Mouse (Mus musculus): ENCODE measurements around the gene Nfatc2ip. TPM values are rescaled to one million over a fixed set of nuclear protein-coding genes. Genes with fewer than 3 reads are reported as not detected.

The Nfatc2ip gene
- 39.4 and 41.3 TPM in 2 replicates for polyA plus RNA-seq (2012; rRNA removed)

DNA sequence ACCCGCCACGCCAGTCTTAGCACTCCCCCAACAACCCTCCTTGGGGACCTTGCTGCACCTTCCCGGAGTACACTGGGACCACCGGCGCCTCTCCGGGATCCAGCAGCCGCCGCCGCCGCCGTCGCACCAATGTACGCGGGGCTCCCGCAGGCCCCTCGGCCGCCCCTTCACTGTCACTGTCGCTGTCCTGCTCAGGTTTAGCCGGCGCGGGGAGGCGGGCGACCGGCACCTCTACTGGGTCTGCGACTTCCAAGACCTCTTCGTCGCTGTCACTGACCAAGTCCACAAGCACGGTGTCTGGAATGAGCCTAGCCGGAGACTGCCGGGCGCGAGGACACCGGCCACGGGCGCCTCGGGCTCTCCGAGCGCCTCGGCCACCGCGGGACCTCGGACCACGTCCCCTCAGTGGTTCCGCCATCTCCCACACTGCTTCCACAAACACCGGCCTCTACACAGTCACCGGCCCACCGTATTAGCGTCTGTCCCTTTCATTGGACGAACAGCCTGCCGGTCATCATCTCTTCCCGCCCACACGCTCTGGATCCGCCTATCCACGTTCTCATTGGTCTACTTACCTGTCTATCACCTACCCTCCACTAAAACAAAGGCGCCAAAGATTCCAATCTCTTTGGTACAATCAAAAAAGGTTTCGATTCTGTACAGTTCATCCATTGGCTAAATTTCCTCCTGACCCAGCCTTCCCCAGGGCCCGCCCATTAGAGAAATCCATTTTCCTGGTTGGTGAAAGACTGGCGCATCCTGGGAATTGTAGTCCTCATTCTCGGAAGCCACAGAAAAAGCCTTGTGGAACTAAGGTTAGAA is at the start of gene Nfatc2ip:
Gene Nfatc2ip (minus strand): TSS at position 440 of the 822 bp plus-strand sequence.
- H3K27ac ChIP-seq (ENCODE audit: control insufficient read depth, insufficient read depth, low read depth, low read length) = peak within 1 kb of the TSS; percentile 72
- H3K27me3 ChIP-seq (ENCODE audit: control insufficient read depth, insufficient read depth, low read length) = no peaks in the 10 kb centered on the region
- TF ChIP-seq POLR2A (IDR thresholded peaks at IDR 0.05; ENCODE audit: control insufficient read depth, low read depth, low read length) (peak; percentile 100), CTCF (IDR thresholded peaks at IDR 0.05; ENCODE audit: control insufficient read depth, insufficient read depth, insufficient replicate concordance, low read depth, low read length) (no peak)

DNA sequence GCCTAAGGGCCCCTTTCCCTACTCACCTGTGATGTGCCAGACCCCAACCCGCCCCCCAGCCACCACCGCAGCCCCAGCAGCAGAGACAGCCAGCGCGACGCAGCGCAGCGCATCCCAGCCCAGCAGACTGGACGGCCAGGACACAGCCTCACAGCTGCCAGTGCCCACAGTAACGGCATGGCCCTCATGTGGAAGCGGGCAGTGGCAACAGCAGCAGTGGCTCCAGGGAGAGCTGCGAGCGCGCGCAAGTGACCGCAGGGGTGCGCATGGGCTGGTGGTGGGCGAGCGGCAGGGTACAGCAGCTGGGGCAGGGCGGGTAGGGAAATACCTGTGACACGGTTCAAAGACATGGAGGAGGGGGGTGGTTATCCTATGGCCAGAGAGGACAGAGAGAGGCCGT is 49.7 kb upstream of the Nfatc2ip start:
- Histone ChIP-seq H3K27ac (ENCODE audit: control insufficient read depth, insufficient read depth, low read depth, low read length) (no peak overlapping the region), H3K27me3 (ENCODE audit: control insufficient read depth, insufficient read depth, low read length) (no peaks in the 10 kb centered on the region), H3K4me1 (ENCODE audit: control insufficient read depth, insufficient read depth, low read length) (no peaks in the 10 kb centered on the region), H3K4me3 (ENCODE audit: control insufficient read depth, low read depth, low read length) (no peak overlapping the region), H3K36me3 (ENCODE audit: control insufficient read depth, insufficient read depth, low read length) (no peaks in the 10 kb centered on the region)
- no peak for TF ChIP-seq POLR2A (IDR thresholded peaks at IDR 0.05; ENCODE audit: control insufficient read depth, low read depth, low read length)
- no peak for TF ChIP-seq CTCF (IDR thresholded peaks at IDR 0.05; ENCODE audit: control insufficient read depth, insufficient read depth, insufficient replicate concordance, low read depth, low read length)

More for the DNA sequence above, at the start of gene Nfatc2ip:
- Histone ChIP-seq H3K4me1 (ENCODE audit: control insufficient read depth, insufficient read depth, low read length) (no peaks in the 10 kb centered on the region; the same call in 1 of the 2 replicates), H3K36me3 (ENCODE audit: control insufficient read depth, insufficient read depth, low read length) (no peaks in the 10 kb centered on the region), H3K4me3 (ENCODE audit: control insufficient read depth, low read depth, low read length) (peak within 1 kb of the TSS; percentile 94)

DNA sequence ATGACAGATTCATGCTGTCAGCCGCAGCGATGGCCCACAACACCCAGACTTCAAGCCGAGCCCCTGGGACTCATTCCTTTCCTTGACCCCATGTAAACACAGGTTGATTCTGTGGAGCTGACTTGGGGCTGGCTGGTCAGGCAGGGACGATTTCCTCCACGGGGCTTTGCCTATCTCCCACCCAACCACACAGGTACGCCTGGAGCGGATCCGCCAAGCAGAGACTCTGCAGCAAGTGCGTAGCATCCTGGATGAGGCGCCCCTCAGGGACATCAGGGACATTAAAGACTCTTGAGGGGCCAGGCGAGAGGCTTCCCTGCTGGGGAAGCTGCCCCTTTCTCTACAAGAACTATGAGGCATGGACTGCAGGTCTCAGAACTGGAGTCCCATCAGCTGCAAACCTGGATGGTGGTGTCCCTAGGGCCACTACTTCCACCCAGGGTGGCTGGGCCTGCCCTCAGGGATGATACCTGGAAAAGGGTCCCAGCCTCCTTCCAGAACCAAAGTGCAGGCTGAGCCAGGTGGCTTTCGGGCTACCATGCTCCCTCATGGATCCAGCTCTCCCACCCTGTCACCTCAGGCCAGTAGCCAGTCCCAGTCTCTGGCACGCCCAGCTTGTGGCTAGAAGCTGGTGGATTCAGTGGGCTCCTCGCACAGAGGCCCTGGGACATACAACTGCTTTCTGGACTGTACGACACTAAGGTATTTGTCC is 48.7 kb upstream of the Nfatc2ip start:
- Histone ChIP-seq H3K4me1 (ENCODE audit: control insufficient read depth, insufficient read depth, low read length) (no peaks in the 10 kb centered on the region), H3K27me3 (ENCODE audit: control insufficient read depth, insufficient read depth, low read length) (no peaks in the 10 kb centered on the region), H3K27ac (ENCODE audit: control insufficient read depth, insufficient read depth, low read depth, low read length) (no peak overlapping the region), H3K4me3 (ENCODE audit: control insufficient read depth, low read depth, low read length) (no peak overlapping the region), H3K36me3 (ENCODE audit: control insufficient read depth, insufficient read depth, low read length) (no peaks in the 10 kb centered on the region)
- TF ChIP-seq POLR2A (IDR thresholded peaks at IDR 0.05; ENCODE audit: control insufficient read depth, low read depth, low read length) (no peak), CTCF (IDR thresholded peaks at IDR 0.05; ENCODE audit: control insufficient read depth, insufficient read depth, insufficient replicate concordance, low read depth, low read length) (no peak)

DNA sequence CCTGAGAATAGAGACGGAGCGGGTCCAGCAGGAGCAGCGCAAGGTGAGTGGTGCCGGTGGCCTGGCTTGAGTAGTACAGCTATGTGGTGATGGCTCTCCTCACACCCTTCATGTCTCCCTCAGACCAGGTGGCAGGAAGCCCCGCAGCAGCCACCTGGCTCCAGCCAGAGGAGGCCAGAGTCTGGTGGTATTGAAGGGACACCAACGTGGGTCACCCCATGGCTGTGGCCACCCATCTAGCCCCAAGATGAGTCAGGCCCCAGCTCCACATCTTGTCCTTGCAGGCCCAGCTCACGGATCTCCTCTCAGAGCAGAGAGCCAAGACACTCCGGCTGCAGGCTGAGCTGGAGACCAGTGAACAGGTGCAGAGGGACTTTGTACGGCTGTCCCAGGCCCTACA is 48.0 kb upstream of the Nfatc2ip start:
- TF ChIP-seq CTCF (IDR thresholded peaks at IDR 0.05; ENCODE audit: control insufficient read depth, insufficient read depth, insufficient replicate concordance, low read depth, low read length) = no peak
- no peak for TF ChIP-seq POLR2A (IDR thresholded peaks at IDR 0.05; ENCODE audit: control insufficient read depth, low read depth, low read length)
- Histone ChIP-seq H3K27ac (ENCODE audit: control insufficient read depth, insufficient read depth, low read depth, low read length) (no peak overlapping the region), H3K36me3 (ENCODE audit: control insufficient read depth, insufficient read depth, low read length) (no peaks in the 10 kb centered on the region), H3K27me3 (ENCODE audit: control insufficient read depth, insufficient read depth, low read length) (no peaks in the 10 kb centered on the region), H3K4me1 (ENCODE audit: control insufficient read depth, insufficient read depth, low read length) (no peaks in the 10 kb centered on the region), H3K4me3 (ENCODE audit: control insufficient read depth, low read depth, low read length) (no peak overlapping the region)

DNA sequence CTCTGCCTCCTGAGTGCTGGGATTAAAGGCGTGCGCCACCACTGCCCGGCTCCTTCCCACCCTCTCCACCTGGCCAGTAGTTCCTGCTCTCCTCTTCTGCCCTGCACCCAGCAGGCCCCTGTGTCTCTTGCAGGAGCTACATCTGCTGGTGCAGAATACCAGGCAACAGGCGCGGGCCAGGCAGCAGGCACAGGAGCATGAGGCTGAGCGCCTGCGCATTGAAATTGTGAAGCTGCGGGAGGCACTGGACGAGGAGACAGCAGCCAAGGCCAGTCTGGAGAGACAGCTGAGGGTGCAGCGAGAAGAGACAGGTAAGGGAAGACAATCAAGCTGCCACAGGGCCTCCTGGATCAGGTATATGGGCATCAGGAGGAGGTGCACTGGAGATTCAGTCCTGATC is 47.5 kb upstream of the Nfatc2ip start:
- TF ChIP-seq CTCF (IDR thresholded peaks at IDR 0.05; ENCODE audit: control insufficient read depth, insufficient read depth, insufficient replicate concordance, low read depth, low read length) = no peak
- TF ChIP-seq POLR2A (IDR thresholded peaks at IDR 0.05; ENCODE audit: control insufficient read depth, low read depth, low read length) = no peak
- H3K4me3 ChIP-seq (ENCODE audit: control insufficient read depth, low read depth, low read length) = no peak overlapping the region
- no peaks in the 10 kb centered on the region for H3K36me3 ChIP-seq (ENCODE audit: control insufficient read depth, insufficient read depth, low read length)
- H3K27ac ChIP-seq (ENCODE audit: control insufficient read depth, insufficient read depth, low read depth, low read length) = no peak overlapping the region
- no peaks in the 10 kb centered on the region for H3K4me1 ChIP-seq (ENCODE audit: control insufficient read depth, insufficient read depth, low read length)
- no peaks in the 10 kb centered on the region for H3K27me3 ChIP-seq (ENCODE audit: control insufficient read depth, insufficient read depth, low read length)

DNA sequence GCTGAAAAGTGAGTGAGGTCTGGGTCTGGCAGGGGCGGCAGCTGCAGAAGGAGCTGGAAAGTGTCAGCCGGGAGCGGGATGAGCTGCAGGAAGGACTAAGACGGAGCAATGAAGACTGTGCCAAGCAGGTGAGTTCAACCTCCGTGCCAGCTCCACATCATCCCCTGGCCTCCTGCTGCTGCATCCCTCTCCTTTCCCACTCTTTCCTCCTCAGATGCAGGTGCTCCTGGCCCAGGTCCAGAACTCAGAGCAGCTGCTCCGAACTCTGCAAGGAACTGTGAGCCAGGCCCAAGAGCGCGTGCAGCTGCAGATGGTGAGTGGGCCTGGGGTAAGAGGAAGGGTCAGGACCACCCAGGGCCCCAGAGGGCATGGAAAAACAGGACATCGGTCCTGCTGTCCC is 43.6 kb upstream of the Nfatc2ip start:
- no peak for TF ChIP-seq CTCF (IDR thresholded peaks at IDR 0.05; ENCODE audit: control insufficient read depth, insufficient read depth, insufficient replicate concordance, low read depth, low read length)
- TF ChIP-seq POLR2A (IDR thresholded peaks at IDR 0.05; ENCODE audit: control insufficient read depth, low read depth, low read length) = no peak
- H3K4me1 ChIP-seq (ENCODE audit: control insufficient read depth, insufficient read depth, low read length) = no peaks in the 10 kb centered on the region
- no peak overlapping the region for H3K4me3 ChIP-seq (ENCODE audit: control insufficient read depth, low read depth, low read length)
- H3K27ac ChIP-seq (ENCODE audit: control insufficient read depth, insufficient read depth, low read depth, low read length) = no peak overlapping the region
- no peaks in the 10 kb centered on the region for H3K27me3 ChIP-seq (ENCODE audit: control insufficient read depth, insufficient read depth, low read length)
- no peaks in the 10 kb centered on the region for H3K36me3 ChIP-seq (ENCODE audit: control insufficient read depth, insufficient read depth, low read length)

DNA sequence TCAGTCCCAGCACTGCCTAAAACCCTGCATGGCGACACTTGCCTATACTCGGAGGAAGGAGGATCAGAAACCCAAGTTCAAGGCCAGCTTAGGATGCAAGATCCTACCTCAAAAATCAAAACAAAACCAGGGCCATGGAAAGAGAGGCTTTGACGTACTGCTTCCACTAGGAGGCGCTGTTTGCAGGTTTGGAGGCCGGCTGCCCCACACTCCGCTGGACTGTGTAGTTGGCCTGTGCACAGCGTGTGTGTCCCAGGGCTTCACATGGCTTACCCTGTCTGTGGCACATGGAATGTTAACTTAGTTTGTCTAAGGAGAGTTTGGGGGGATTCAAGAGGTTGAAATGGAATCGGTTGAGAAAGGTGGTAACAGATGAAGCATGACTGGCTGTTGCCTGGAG is 40.3 kb upstream of the Nfatc2ip start:
- no peaks in the 10 kb centered on the region for H3K36me3 ChIP-seq (ENCODE audit: control insufficient read depth, insufficient read depth, low read length)
- no peak overlapping the region for H3K4me3 ChIP-seq (ENCODE audit: control insufficient read depth, low read depth, low read length)
- H3K27me3 ChIP-seq (ENCODE audit: control insufficient read depth, insufficient read depth, low read length) = no peaks in the 10 kb centered on the region
- no peak for TF ChIP-seq POLR2A (IDR thresholded peaks at IDR 0.05; ENCODE audit: control insufficient read depth, low read depth, low read length)
- TF ChIP-seq CTCF (IDR thresholded peaks at IDR 0.05; ENCODE audit: control insufficient read depth, insufficient read depth, insufficient replicate concordance, low read depth, low read length) = peak; percentile 90; the same call in 1 of the 2 replicates
- H3K4me1 ChIP-seq (ENCODE audit: control insufficient read depth, insufficient read depth, low read length) = no peaks in the 10 kb centered on the region
- H3K27ac ChIP-seq (ENCODE audit: control insufficient read depth, insufficient read depth, low read depth, low read length) = no peak overlapping the region

Data from testis, adult 2 months (tissue).